ENCODE assay signal across 16 mouse cellular contexts in the genomic region with DNA sequence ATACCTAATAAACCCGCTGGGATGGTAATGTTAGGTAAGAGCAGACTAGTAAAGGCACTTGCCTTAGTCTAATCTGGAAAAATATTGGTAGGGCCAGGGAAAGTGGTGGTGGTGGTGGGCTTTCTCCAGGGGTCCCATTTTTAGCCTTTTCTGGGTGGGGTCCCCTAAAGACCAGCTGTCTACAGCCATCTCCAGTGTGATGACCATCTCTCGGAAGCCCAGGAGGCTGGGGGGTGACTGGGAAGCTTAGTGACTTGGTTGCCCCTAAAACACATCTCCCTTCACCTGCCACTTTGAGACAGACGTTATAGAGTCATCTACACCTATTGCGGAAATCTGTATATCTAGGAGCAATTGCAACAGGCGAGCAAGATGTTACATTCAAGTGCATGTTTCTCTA. TPM values are rescaled to one million over a fixed set of nuclear protein-coding genes. Genes with fewer than 3 reads are reported as not detected.
DNase-seq lines count a peak whose midpoint lies in the region; ATAC-seq lines count a peak whose summit lies in the region.
"Had no signal": no experiment of that assay in that cellular context is flagged by ENCODE, and none has a peak within 500 bp of the region (broad histone marks: within the 10 kb centered on the region; RNA-seq: fewer than 3 reads in every experiment).

No protein-coding gene starts in this region.

- peak overlapping the region; percentile 37; the same call in 1 of the 2 replicates for H3K27ac ChIP-seq in kidney, embryonic 15.5 days
- 0 out of 2 replicates have a peak overlapping the region, but pooled peaks have one; percentile 76 for H3K27ac ChIP-seq in hindbrain, embryonic 12.5 days
- H3K27ac ChIP-seq in midbrain, embryonic 12.5 days (replicated peaks), result peak overlapping the region; percentile 43; the same call in 1 of the 2 replicates
- H3K27ac ChIP-seq: stomach, embryonic 15.5 days had no signal

- peak; percentile 4 for DNase-seq in adrenal gland, adult 2 months
- DNase-seq in adrenal gland, postnatal 4 days (ENCODE audit: low spot score in 2 of 2), result no peak
- no peak for DNase-seq in kidney, adult 9 months
- DNase-seq in yolk sac, embryonic 10.5 days (ENCODE audit: low spot score), result no peak
- DNase-seq in ovary, postnatal 14 days (ENCODE audit: low spot score), result no peak
- DNase-seq: gastrocnemius, adult 2 months; kidney, adult 11 months; kidney, postnatal 36 days; layer of hippocampus, postnatal 36 days; thymus, postnatal 36 days had no signal

- WGBS in kidney, embryonic 15.5 days, result 77% methylated on average over 5 of the region's 5 CpGs
- 77% methylated on average over 5 of the region's 5 CpGs for WGBS in hindbrain, embryonic 12.5 days
- 77% methylated on average over 5 of the region's 5 CpGs for WGBS in midbrain, embryonic 12.5 days

- H3K4me2 ChIP-seq in kidney, embryonic 15.5 days, result no peak overlapping the region
- peak overlapping the region; percentile 71 for H3K4me2 ChIP-seq in hindbrain, embryonic 12.5 days (replicated peaks)
- H3K4me2 ChIP-seq in midbrain, embryonic 12.5 days (replicated peaks), result peak overlapping the region; percentile 61
- H3K4me2 ChIP-seq: stomach, embryonic 15.5 days had no signal

- no peaks in the 10 kb centered on the region for H3K27me3 ChIP-seq in kidney, embryonic 15.5 days
- no peaks in the 10 kb centered on the region for H3K27me3 ChIP-seq in hindbrain, embryonic 12.5 days
- H3K27me3 ChIP-seq in midbrain, embryonic 12.5 days, result no peaks in the 10 kb centered on the region; the same call in 1 of the 2 replicates
- H3K27me3 ChIP-seq: CH12.LX; stomach, embryonic 15.5 days had no signal

- peaks cover 81% of the 10 kb centered on the region for H3K4me1 ChIP-seq in kidney, embryonic 15.5 days
- peaks cover 70% of the 10 kb centered on the region for H3K4me1 ChIP-seq in hindbrain, embryonic 12.5 days
- peaks cover 82% of the 10 kb centered on the region for H3K4me1 ChIP-seq in midbrain, embryonic 12.5 days

- peaks cover 12% of the 10 kb centered on the region for H3K36me3 ChIP-seq in kidney, embryonic 15.5 days
- H3K36me3 ChIP-seq in hindbrain, embryonic 12.5 days, result no peaks in the 10 kb centered on the region
- peaks cover 13% of the 10 kb centered on the region for H3K36me3 ChIP-seq in midbrain, embryonic 12.5 days
- H3K36me3 ChIP-seq: stomach, embryonic 15.5 days had no signal

- no peaks in the 10 kb centered on the region for H3K9me3 ChIP-seq in kidney, embryonic 15.5 days (replicated peaks)
- H3K9me3 ChIP-seq in hindbrain, embryonic 12.5 days (replicated peaks), result no peaks in the 10 kb centered on the region
- no peaks in the 10 kb centered on the region for H3K9me3 ChIP-seq in midbrain, embryonic 12.5 days
- H3K9me3 ChIP-seq: stomach, embryonic 15.5 days had no signal

- no peak overlapping the region for H3K9ac ChIP-seq in kidney, embryonic 15.5 days
- H3K9ac ChIP-seq in hindbrain, embryonic 12.5 days, result no peak overlapping the region
- H3K9ac ChIP-seq in midbrain, embryonic 12.5 days (replicated peaks), result peak overlapping the region; percentile 46
- H3K9ac ChIP-seq: stomach, embryonic 15.5 days had no signal

- no peak for ATAC-seq in kidney, embryonic 15.5 days (replicated peaks; ENCODE audit: low FRiP score)
- ATAC-seq in hindbrain, embryonic 12.5 days (ENCODE audit: low FRiP score), result no peak
- no peak for ATAC-seq in midbrain, embryonic 12.5 days (ENCODE audit: low FRiP score, low read depth)
- ATAC-seq: lung, postnatal 0 days had no signal

- no peak overlapping the region for H3K4me3 ChIP-seq in kidney, embryonic 15.5 days (replicated peaks)
- H3K4me3 ChIP-seq in hindbrain, embryonic 12.5 days, result no peak overlapping the region
- peak overlapping the region; percentile 40 for H3K4me3 ChIP-seq in midbrain, embryonic 12.5 days
- H3K4me3 ChIP-seq: gastrocnemius, adult 2 months; stomach, embryonic 15.5 days had no signal

RNA-seq across cellular contexts. Expression of a gene that starts 6.0 kb away (rescaled TPM):
- total RNA-seq in adrenal gland, adult 2 months (2021), result 10 to 100 TPM; 46.3 to 52.1 TPM
- 73.4 and 94.6 TPM in 2 replicates for polyA plus RNA-seq in adrenal gland, adult 2 months (2012; rRNA removed)
- total RNA-seq in adrenal gland, postnatal 4 days (2021), result 10 to 100 TPM; 42.4 to 49.7 TPM
- 19.1 and 24.2 TPM in 2 replicates for polyA plus RNA-seq in kidney, embryonic 15.5 days (2015; fragmentation: Nextera tagmentation; extraction: Ambion mirVana)
- 35.5 and 37.5 TPM in 2 replicates for polyA plus RNA-seq in hindbrain, embryonic 12.5 days (2016; fragmentation: Nextera tagmentation; extraction: Ambion mirVana)
- polyA plus RNA-seq in midbrain, embryonic 12.5 days (2016; fragmentation: Nextera tagmentation; extraction: Ambion mirVana), result 52.4 and 67.7 TPM in 2 replicates
